Mouse (Mus musculus): ENCODE measurements around the gene Traf7.
A peak's percentile ranks its signal among the peaks of the same experiment; 100 is the strongest.

Gene Traf7

DNA sequence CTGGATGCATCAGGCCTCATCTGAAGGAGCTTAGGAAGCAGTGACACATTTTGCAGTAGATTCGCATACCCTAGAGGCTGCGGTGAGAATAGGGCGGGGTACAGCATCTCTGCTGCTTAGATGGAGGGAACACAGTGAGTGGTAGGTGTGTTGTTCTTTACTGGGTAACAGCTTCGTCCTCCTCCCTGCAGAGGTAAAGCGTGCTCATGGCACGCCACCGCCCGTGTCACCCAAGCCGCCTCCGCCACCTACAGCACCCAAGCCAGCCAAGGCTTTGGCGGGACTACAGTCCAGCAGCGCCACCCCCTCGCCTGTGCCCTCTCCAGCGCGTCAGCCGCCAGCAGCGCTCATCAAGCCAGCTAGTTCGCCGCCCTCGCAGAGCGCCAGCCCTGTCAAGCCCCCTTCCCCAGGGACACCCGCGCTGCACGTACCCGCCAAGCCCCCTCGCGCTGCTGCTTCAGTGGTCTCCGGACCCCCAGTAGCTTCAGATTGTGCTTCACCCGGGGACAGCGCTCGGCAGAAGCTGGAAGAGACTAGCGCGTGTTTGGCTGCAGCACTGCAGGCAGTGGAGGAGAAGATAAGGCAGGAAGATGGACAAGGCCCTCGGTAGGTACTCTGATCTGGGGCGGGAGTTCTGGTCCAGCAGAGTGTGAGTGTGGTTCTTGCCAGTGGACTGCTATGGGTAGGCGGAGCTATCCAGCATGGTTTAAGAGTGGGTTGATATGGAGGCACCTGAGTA is 21.2 kb downstream of the Traf7 start:
- DNase-seq (ENCODE audit: low read depth, low spot score): no peak

DNA sequence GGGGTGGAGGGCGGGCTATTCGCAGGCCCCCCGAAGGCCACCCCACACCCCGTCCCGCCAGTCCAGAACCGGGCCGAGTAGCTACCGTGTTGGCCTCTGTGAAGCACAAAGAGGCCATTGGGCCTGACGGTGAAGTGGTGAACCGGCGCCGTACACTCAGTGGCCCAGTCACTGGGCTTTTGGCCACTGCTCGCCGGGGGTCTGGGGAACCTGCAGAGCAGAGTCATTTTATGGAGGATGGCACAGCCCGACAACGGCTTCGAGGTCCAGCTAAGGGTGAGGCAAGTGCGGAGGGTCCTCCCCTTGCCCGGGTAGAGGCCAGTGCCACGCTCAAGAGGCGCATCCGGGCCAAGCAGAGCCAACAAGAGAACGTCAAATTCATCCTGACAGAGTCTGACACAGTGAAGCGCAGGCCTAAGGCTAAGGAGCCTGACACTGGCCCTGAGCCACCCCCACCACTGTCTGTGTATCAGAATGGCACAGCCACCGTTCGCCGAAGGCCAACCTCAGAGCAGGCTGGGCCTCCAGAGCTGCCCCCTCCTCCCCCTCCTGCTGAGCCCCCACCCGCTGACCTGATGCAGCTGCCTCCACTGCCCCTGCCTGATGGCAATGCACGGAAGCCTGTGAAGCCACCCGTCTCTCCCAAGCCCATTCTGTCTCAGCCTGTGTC is 22.3 kb downstream of the Traf7 start:
- DNase-seq (ENCODE audit: low read depth, low spot score): no peak

DNA sequence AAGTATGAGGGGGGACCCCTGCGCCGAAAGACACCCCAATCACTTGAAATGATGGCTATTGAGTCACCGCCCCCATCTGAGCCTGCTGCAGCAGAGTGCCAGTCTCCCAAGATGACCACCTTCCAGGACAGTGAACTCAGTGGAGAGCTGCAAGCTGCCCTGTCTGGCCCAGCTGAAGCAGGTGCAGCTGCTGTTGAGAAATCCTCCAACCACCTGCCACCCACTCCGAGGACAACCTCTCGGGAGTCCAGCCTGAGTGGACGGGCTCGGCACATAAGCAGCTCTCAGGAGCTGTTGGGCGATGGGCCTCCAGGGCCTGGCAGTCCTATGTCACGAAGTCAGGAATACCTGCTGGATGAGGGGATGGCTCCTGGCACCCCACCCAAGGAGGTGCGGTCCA is 23.7 kb downstream of the Traf7 start:
- DNase-seq (ENCODE audit: low read depth, low spot score): no peak

DNA sequence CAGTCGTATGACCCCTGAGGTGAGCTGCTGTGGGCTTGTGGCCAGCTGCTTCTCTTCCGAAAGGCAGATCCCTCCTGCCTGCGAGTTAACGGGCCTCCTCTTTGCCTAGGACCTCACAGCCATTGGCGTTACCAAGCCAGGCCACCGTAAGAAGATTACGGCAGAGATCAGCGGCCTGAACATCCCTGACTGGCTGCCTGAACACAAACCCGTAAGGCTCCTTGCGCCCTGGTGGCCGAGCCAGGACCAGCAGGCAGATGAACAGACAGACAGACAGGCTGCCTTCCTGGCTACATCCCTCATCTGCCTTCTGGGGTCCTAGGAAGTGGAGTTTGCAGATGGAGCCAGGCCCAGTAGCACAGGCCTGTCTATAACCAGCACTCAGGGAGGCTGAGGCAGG is 25.5 kb downstream of the Traf7 start:
- DNase-seq (ENCODE audit: low read depth, low spot score): peak; percentile 62

DNA sequence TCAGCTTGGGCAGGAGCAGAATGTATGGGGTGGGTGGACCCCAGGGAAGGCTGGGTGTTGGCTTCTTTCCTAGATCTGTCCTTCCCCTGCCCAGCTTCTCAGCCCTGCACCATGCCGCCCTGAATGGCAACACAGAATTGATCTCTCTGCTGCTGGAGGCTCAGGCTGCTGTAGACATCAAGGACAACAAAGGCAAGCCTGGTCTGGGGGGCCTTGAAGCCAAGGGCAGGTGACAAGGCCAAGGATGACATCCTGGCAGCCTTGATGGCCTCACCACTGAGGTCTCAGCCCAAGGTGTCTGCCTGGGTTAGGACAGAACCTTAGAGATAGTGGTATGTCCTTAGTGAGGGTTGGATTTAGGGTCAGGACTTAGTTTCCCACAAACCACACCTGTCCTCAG is 31.7 kb downstream of the Traf7 start:
- no peak for DNase-seq (ENCODE audit: low read depth, low spot score)

DNA sequence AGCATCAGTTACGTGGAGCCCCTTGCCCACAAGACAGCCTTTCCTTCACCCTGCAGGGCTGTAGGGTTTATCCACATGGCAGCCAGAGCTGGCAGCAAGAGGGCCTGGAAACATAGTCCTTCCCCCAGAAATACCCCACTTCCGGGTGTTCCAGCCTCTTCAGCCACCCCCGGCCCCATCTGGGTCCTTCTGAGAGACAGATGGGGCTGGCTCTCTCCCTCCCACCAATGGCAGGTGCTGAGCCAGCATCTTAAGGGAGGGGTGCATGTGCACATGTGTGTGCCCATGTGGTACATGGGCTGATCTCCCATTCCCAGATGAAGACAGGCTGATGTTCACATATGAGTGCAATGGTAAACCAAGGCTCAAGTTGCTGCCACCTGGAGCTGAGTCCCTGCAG is 32.3 kb downstream of the Traf7 start:
- DNase-seq (ENCODE audit: low read depth, low spot score): no peak

DNA sequence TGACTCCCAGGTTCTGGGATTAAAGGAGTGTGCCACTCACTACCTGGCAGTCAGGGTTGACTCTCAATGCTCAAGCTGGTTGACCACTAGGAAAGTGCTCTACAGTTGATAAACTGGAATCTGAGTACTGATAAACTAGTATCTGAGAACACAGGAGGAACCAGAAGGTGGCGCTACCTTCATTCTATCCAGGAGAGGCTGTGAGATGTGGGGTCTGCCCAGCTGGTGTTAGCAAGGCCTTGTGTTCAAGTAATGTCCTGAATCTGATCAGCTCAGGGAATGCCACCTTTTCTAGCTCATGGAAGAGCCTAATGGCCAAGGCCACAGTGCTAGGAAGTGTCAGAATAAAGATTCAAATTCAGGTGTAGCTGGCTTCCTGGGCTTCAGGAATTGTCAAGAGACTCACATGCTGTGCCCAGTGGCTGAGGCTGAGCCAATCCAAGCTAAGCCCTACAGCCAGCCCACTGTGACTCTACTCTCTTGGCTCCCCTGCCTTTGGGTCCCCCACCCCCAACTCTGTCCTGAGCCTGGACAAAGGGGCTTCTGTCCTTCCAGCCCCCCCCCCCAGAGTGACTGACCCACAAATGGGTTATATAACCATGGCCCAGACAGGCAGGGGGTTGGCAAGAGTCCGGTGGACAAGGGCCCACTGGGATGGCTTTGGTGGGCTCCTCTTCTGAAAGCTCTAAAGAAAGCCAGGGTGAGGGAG is 33.0 kb downstream of the Traf7 start:
- DNase-seq (ENCODE audit: low read depth, low spot score): peak; percentile 51

DNA sequence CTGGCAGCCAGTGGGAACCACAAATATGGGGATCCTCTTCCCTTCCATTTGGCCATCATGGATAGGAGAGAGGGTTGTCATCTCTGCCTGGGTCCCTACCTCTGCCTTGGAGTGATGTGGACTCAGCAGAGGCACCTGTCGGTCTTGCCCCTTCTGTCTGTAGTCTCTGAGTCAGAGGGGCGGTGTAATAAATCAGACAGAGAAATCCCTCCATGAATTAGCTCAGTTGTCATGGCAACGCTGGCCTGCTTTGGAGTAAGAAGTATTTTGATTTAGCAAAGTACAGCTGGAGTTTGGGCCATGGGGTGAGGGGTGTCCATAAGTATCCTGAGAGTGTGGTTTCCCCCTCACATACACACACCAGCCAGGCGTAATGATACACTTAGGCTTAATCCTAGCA is 37.3 kb downstream of the Traf7 start:
- no peak for DNase-seq (ENCODE audit: low read depth, low spot score)

DNA sequence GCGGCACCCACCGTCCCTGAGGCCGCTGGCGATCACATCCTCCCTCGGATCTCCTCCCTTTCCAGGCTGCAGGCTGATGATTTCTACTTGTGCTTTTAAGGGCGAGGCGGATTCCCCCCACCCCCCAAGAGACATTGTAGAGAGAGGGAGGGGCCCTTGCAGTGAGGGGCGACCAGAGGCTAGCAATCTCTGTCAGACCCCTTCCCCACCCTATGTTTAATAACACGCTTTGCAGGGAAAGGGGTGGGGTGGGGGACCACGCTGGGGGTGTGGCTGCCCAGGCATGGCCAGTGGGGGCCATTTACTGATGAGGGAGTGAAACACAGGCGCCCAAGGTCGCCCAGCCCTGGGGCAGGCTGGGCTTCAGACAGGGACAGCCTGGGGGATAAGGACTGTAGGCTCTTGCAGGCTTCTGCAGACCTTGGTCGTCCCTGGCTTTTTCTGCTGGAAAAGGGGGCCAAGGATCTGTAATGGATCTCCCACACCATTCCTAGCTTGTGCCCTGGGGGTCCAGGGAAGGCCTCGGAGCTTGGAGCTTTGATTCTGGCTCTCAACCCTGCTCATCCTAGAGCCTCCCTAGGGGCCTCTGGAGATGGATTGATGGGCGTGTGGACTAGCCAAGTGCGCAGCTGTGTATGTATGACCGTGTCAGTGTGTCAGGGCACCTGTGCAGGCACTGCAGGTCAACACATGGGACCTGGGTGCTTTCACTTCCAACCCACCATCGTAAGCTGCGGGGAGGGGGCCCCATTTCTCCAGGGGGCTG is 38.3 kb downstream of the Traf7 start:
- DNase-seq (ENCODE audit: low read depth, low spot score): no peak

DNA sequence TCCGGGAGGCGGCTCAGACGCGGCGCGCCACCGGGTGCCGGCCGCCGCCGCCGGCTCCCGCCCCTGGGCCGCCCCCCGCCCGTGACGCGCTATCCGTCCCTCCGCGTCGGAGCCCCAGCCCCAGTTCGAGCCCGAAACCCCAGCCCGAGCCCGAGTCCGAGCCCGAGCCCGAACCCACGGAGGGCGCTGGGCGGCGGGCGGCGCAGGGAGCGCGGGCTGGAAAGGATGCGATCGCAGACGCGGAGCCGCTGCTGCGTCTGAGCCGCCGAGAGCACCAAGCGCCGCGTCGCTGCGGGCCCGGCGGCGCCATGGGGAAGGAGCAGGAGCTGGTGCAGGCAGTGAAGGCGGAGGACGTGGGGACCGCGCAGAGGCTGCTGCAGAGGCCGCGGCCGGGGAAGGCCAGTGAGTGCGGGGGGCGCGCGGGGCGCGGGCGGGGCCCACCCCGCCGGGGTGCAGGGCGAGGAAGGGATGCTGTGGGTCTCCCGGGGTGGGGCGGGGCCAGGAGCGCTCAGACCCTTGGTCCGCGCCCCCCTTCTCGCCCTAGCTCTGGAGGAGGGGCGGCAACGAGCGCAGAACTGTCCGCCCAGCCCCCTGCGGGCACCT is 39.0 kb downstream of the Traf7 start:
- DNase-seq (ENCODE audit: low read depth, low spot score): no peak

DNA sequence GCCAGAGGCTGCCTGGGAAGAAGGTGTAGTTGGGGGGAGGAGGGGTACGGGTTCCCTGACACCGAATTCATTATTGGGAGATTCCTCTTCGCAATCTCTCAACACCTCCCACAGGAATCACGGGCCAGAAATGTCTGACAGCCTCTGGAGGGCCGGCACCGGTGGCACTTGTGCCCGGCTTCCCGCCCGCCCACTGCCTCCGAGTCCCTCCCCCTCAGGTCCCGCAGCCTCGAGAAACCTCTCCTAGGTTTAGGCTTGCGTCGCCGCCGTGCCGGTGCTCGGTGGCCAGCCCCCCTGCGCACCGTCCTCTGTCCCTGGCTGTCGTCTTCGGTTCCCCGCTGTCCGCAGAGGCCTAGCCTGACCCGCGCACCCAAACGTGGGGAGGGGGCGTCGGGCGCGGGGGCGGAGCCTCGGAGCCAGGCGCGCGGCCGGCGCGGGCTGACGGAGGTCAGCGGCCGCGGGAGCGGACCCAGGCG is 39.5 kb downstream of the Traf7 start, which contains the start of gene Caskin1:
TSS of gene Caskin1 (plus strand) at position 416 of the 476 bp plus-strand sequence.
- DNase-seq (ENCODE audit: low read depth, low spot score): no peak

DNA sequence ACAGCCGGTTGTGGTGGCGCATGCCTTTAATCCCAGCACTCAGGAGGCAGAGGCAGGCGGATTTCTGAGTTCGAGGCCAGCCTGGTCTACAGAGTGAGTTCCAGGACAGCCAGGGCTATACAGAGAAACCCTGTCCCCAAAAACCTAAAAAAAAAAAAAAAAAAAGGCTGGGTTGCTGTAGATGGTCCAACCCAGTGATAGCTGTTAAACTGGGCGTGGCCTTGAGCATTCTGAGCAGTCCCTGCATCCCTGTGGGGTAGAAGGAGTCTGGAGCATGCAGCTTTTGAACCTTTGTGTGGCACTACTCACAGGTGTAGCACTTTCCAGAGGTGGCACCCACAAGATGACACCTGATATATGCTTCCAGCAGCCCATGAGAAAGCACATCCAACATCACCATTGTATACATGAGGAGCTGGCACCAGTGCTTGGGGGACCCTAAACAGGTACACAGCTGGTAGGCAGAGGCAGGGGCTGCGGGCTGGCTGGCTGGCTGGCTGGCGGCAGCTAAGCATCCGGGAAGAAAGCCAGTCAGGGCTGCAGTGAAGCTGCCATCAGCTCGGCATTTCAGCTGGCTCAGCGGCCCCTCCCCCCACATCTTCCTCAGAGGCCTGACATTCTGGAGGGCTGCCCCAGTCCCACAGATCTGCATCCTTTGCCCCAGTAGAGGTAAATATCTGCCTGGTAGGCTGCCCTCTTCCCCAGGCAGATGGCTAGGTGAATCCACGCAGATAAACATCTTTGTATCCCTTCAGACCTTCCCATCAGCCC is 42.5 kb downstream of the Traf7 start:
- DNase-seq (ENCODE audit: low read depth, low spot score): no peak

DNA sequence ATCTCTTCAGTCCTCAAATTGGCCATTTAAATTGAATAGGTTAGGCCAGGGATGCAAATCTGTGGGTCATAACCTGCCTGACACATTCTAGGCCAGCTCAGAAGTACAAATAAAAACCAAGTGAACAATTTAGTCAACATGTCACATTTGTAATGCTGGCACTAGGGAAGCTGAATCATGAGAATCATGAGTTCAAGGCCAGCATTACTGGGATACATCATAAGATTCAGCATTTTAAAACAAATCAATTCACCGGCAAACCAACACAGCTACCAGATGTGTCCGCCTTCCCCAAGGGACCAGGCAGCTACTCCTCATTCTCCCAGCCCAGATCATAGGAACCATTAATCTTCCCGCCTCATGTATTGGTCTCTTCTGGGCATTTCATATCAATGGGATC is 44.2 kb downstream of the Traf7 start:
- no peak for DNase-seq (ENCODE audit: low read depth, low spot score)

DNA sequence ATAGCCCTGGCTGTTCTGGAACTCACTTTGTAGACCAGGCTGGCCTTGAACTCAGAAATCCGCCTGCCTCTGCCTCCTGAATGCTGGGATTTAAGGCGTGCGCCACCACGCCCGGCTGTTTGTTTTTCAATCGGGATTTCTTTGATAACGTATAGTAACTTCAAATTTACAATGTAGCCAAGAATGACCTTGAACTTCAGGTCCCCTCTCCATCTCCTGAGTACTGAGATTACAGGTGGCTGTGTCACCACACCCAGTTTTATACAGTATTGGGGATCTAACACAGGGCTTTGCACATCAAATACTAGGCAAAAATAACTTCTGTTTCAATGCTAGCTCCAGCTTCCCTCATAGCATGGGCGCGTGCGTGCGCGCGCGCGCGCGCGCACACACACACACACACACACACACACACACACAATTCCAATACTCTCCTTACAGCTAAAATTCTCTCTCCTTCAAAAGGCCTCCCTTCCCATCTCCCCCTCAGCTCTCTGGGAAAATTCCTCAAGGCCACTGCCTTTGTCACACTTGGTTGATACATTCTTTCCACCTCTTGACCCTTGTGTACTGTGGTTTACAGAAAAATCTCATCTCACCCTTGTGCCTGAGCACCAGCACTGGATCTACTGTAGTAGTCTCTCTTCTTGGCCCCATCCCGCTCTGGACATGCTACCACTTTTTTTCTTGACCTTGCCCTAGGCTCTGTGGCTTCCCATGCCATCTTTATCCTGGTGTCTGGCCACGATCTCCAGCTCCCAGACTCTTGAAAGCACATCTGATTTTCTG is 46.5 kb downstream of the Traf7 start:
- no peak for DNase-seq (ENCODE audit: low read depth, low spot score)

DNA sequence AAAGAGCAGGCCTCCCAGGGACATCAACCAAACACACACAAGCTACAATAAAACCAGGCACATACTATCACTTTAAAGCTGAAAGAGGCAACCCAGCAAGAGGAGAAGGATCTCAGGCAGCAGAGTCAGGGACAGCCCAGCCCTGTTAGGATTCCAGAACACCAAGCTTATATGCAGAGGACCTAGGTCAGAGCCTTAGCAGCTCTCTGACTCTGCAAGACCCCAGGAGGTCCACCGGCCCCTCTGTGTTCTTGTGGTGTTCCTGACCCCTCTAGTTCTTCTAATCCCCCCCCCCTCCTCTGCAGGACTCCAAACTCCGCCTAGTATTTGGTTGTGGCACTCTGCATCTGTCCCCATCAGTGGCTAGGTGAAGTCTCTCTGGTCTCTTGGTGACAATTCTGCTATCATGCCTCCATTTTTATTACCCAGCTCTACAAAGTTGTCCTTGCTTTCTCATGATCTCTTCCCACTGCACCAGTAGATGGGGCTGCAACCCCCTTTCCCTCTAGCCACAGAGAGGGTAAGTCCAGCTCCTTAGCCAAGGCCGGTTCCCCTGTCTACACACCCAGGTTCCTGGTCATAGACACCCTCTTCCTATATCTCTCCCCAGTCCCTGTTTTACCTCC is 47.4 kb downstream of the Traf7 start:
- DNase-seq (ENCODE audit: low read depth, low spot score): no peak

DNA sequence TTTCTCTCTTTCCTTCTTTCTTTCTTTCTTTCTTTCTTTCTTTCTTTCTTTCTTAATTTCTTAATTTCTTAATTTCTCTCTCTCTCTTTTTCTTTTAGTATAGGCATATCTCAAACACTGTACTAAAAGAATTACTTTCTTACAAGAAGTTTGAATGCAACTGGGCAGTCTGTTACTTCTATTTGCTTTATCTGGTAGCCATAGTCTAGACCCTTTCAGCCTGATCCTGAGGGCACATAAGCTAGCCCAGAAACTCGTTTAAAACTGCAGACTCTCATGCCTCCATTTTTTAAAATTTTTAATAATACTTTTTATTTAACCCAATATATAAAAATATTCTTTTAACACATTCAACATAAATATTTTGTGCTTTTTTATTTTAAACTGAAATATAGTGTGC is 48.3 kb downstream of the Traf7 start:
- DNase-seq (ENCODE audit: low read depth, low spot score): no peak

DNA sequence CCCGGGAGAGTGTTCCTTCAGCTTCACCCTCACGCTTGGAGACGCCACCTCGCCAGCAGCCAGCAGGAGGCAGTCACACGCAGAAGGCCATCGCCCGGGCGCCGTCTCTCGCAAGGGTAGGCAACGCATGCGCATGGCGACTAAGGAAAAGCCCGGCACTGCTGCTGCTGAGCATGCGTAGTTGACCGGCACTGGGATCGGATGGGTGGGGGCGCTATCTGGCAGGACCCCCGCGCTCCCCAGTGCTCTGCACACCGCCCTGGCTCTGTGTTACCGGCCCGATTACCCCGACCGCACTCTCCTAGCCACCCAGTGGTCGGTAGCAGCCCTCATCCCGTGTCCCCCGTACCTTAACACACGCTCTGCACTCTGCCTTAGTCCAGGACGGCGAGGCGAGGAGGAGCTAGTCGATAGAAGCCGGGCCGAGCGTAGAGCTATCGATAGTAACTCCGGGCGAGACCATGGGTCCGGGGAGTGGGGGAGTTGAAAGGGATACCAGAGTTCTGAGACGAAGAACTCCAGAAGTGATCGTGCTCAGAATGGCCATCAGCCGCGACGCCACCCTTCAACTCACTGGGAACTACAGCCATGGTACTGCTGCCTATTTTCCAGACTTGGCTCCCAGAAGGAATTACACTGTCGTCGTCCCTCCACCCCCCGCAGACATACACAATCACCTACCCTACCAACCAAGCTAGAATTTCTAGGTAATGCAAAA is 48.9 kb downstream of the Traf7 start, which contains the start of gene Mlst8:
TSS of gene Mlst8 (minus strand) at position 416 of the 718 bp plus-strand sequence.
- peak; percentile 95 for DNase-seq (ENCODE audit: low read depth, low spot score)

DNA sequence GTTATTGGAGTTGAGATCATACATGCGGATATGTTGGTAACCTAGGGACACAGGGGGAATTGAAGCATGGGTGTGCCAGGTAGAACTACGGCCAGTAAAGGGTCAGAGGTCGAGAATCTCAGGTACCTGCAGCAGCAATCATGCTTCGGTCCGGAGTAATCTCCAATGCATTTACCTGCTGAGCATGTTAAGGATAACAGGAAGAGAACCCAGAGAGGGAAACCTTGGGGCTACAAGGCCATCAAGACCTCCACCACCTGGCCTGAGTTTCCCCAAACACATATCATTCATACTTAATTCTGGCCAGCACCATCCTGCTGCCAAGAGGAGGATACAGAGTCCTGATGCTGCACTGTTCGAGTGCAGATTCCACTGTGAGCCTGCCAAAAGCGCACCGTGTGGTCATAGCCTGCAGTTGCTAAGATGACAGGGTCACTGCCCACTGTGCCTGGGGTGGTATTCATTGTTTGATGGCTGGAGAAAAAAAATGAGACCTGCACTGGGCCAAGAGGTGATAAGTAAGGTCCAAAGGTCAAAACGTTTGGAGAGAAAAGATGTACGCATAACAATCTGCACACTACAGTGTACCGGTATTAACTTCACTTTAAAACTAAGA is 49.6 kb downstream of the Traf7 start:
- no peak for DNase-seq (ENCODE audit: low read depth, low spot score)

Data from retina, postnatal 7 days (tissue).